Mouse (Mus musculus) skeletal muscle tissue, adult 2 months (tissue): Measurements from ENCODE around the gene Snx29.

Experiments used
- DNase-seq: peaks from one replicate; pipeline ENCODE4 v3.0.0-alpha.2; 2012; ENCODE audit warnings: low read depth, low spot score

Gene Snx29

DNA sequence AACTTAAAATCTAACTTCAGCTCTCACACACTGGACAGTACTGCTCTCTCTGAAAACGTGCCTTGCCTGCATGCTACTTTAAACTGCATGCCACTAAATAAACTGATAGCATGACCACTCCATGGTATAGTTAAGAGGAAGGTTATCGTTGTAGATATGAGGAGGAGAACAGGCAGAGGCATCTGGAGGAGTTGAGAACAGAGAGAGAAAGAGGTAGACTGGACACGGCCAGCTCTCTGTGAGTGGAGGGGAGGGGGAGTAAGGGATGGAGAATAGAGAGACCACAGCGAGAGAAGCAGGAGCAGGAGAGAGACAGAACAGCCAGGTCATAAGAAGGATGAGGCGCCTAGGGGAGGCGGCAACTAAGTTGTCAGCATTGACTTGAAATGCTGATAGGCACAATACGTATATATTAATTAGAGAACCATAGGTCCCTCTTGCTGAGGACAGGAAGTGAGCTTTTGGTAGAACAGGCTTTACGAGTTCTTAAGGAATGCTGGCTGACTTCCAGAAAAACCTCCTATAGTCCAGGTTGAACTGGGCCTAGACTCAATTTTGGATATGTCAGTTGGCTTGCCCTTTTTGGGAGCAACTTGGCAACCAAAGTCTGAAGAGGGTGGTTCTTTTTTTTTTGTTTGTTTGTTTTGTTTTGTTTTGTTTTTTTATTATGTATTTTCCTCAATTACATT is 85.4 kb downstream of the Snx29 start:
- no peak for DNase-seq

GRCm38 (mm10) chr16:11408726-11409125 is 86.0 kb downstream of the Snx29 start:
- no peak for DNase-seq

- DNase-seq: no peak
These were observed 91.9 kb downstream of the Snx29 start for GRCm38 (mm10) chr16:11414631-11415030.

- peak; percentile 64 for DNase-seq
These were observed 95.5 kb downstream of the Snx29 start for GRCm38 (mm10) chr16:11418183-11418588.

- DNase-seq: no peak
These were observed 97.8 kb downstream of the Snx29 start for GRCm38 (mm10) chr16:11420311-11421080.

DNA sequence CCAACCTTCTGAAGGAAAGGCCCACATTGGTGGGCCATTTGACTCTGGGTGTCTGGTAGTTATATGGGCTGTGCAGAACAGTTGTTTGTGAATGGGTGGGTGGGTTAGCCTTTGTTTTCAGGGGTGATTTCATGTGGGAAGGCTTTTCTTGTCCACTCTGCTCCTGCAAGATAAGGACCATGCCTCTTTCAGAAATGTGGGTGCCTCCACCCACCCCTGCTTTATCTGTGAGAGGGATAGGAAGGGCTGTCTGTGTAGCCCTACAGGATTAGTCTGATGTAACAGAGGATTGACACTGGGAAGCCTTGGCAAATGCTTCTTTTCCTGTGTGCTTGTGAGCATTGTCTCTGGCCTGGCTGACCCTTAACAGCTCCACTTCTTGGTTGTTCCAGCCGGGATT is 99.5 kb downstream of the Snx29 start:
- no peak for DNase-seq

DNA sequence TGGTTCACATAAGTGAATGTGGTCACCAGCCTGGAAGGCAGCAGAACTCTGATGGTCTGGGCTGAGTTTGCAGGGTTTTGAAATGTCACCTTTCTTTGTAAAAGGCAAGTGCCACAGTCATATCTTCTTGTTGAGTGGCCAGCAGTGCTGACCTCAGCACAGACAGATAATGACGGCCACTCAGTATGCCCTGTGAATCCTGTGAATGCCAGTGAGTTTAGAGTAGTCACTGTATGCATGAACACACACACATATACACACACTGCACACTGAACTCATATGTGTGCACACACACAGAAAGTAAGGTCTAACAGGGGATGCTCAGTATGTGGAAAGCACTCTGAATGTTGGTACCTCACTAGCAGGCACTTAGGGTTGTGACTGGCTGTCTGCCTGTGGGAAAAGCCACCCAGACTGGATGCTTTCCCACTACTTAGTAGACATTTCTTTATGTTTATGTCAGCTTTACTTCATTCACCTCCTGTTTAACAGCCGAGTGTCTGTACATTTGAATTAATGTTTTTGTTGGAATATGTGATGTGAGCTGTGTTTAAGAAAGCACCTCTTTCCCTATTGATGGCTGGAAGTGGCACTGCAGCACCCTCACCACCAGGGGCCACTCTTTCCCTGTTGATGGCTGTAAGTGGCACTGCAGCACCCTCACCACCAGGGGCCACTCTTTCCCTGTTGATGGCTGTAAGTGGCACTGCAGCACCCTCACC is 100.3 kb downstream of the Snx29 start:
- no peak for DNase-seq

- DNase-seq: peak; percentile 48
These were observed 101.0 kb downstream of the Snx29 start for GRCm38 (mm10) chr16:11423611-11424297.

- no peak for DNase-seq
These were observed 101.9 kb downstream of the Snx29 start for GRCm38 (mm10) chr16:11424568-11425145.

GRCm38 (mm10) chr16:11425279-11425678 is 102.6 kb downstream of the Snx29 start:
- DNase-seq: no peak

DNA sequence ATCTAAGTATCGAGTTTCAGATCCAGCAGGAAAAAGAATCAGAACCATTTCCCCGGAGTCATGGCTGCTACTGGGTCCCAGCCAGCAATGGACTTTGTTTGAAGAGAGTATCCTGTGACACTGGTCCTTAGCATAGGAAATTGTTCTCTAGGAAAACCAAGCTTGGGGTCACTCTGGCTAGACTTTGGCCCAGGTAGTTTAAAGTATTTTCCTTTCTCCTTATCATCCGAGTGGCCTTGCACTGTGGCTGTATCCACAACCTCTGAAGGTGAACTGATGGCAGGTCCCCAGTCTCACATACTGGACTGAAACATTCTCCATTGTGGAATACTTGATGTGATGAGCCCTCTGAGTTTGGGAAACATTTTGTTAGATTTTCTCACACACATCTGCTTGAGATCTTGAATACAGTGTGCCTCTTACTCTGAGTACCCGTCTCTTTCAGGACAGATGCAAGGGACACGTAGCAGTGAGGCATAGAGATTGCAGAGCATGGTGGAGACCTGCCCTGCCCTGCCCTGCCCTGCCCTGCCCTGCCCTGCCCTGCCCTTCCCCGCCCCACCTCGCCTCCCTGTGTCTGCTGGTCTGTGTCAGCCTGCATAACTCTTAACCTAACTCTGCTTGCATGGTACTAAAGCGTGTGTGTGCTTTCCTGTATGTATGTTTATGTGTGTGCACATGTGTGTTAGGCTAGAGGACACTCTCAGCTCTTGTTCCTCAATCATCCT is 104.3 kb downstream of the Snx29 start:
- DNase-seq: no peak

DNA sequence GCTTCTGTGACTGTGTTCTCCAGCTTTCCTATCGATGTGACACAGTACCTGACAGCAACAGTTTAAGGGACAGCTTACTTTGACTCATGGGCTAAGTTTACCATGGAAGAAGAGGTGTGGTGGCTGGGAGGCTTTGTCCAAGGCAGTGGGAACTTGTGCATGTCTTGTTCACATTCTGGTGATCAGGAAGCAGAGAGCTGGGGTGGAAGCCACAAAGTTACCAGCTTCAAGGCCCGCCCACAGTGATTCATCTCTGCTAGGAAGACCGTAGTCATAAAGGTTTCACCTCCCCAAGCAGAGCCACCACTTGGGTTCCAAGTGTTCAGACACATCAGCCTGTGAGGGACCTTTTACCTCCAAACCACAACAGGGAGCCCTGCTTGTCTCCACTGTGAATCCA is 107.1 kb downstream of the Snx29 start:
- DNase-seq: no peak

DNA sequence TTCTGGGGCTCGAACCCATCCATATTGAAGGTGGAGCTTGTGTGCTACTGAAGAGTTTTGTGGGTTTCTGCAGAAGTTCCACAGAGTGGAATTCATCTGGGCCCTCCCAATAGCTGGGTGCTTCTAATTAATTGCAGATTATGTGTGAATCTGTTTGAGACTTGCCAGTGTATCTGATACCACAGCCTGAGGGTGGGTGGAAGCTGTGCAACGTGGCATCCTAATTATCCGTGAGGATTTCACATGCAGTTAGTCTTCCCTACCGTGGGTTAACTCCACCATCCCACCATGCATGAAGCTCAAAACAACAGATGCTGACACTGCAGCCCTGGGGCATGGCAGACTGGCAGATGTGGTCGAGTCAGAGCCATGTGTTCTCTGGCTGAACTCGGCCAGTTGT is 107.8 kb downstream of the Snx29 start:
- no peak for DNase-seq

GRCm38 (mm10) chr16:11433779-11434178 is 111.1 kb downstream of the Snx29 start:
- no peak for DNase-seq

DNA sequence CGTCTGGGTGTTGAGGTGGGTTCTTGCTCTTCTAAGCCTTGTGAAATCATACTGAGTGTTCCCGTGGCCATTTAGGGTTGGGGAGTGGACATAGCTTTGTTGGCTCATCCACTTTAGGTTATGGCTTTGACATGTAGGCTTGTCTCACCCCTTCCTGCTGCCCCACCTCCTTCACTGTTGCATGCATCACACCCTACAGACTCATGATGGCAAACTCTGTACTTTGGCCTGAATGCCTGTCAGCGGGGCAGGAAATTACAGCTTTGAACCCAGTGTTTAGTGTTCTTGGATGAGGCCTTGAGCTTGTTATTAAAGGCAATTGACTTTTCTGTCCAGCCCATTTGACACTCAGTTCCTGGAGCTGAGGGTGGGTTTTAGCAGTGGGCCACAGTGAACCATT is 114.9 kb downstream of the Snx29 start:
- DNase-seq: no peak

DNA sequence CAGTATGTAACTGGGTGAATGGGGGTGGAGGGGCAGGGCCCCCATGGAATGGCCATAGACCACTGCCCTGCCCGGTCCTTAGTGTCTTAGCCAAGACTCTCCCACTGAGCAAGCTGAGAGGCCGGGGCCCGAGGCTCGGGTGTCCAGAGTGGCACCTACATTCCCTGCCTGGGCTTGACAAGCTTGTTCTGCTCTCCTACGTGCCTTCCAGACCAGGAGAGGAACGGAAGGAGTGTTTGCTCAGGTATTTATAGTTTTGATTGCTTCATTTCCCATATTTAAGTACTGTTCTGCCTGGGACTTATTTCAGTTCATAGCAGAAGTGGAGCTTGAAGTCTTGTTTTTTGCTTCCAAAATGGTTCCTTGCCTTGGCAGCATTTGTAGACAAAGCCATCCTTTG is 116.7 kb downstream of the Snx29 start:
- no peak for DNase-seq

DNA sequence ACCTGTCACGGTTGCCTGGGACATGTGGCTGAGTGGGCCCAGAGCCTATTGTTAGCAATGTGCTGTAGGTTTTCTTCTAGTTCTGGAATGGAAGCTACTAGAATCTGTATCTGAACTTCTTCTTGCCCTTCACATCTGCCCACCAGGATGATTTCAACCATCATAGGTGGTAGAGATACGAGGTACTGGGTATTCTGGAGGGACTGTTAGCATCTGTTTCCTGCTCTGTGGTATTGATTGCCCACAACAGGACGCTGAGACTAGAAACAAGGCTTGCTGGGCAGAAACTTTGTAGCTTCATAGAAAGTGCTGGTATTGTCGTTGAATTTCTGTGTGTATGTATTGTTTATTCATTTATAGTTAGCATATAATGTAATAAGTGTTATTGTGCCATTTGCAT is 118.9 kb downstream of the Snx29 start:
- no peak for DNase-seq

GRCm38 (mm10) chr16:11442534-11442933 is 119.8 kb downstream of the Snx29 start:
- no peak for DNase-seq

GRCm38 (mm10) chr16:11444626-11445025 is 121.9 kb downstream of the Snx29 start:
- no peak for DNase-seq

DNA sequence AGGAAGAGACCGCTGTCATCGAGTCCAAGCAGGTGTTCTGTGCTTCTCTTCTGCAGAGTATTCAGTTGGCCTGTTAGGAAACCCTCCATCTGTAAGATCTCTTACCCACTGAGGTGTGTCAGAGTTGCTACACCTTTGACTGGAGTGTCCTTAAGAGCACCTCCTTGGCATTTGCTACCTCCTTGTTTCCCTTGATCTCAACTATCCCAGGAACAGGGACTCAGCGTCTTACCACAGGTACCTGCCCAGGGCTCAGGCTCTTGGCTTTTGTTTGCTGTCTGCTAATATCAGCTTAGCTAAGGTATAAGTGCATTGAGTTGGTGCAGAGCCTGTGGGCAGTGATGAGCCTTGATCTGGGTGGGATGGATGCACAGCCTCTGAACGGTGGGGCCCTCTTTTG is 124.3 kb downstream of the Snx29 start:
- no peak for DNase-seq

DNA sequence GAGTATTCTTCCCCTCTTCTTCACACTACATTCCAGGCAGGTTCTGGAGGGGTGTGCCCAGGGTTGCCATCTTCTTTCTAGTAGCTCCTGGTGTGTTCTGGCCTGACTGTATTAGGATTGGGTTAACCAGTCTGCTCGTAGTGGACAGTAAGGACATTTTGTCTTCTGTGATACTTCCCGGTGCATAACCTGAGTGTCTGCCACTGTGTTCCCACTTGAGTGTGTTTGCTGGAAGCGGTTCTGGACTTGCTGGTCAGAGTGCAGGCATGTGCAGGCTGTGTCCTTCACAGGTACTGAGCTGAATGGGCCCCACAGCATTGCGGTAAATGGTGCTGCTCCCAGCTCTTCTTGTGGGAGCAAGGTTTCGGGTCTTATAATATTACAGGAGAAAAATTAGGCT is 125.2 kb downstream of the Snx29 start:
- no peak for DNase-seq
